Mouse (Mus musculus) embryonic fibroblast, embryonic 13.5 days (primary cell): ENCODE measurements around the gene Tmod4.

Experiments used
- CTCF ChIP-seq: IDR thresholded peaks from 2 replicates; pipeline ENCODE4 v1.5.1; 2011; ENCODE audit warnings: mild to moderate bottlenecking, control low read depth, low read length, moderate library complexity, borderline replicate concordance; ENCODE audit not compliant: insufficient read depth
- POLR2A ChIP-seq: IDR thresholded peaks from 2 replicates; pipeline ENCODE4 v1.6.1; 2011; ENCODE audit warnings: low read depth, mild to moderate bottlenecking, control low read depth, low read length, moderate library complexity

- TF ChIP-seq POLR2A = no peak
- no peak for TF ChIP-seq CTCF
Observed at GRCm38 (mm10) chr3:95177583-95177982, 53.3 kb downstream of the Tmod4 start.
